Mouse (Mus musculus) pancreas, adult 10 weeks (tissue): Measurements from ENCODE around the gene Mc1r. TPM values are rescaled to one million over a fixed set of nuclear protein-coding genes. Genes with fewer than 3 reads are reported as not detected.

ENCODE experiments used
- polyA plus RNA-seq: library from polyadenylated mRNA; stranded (reverse); fragments of 350-450 nt; fragmentation: Illumina TruSeq; extraction: RNeasy Lipid Tissue Mini Kit (QIAGEN cat#74804); gene quantifications from one replicate; pipeline ENCODE4 v1.2.3, GENCODE M21; 2015; ENCODE audit warnings: low read depth, low replicate concordance; ENCODE audit not compliant: insufficient read depth

The Mc1r gene
- polyA plus RNA-seq = not detected

DNA sequence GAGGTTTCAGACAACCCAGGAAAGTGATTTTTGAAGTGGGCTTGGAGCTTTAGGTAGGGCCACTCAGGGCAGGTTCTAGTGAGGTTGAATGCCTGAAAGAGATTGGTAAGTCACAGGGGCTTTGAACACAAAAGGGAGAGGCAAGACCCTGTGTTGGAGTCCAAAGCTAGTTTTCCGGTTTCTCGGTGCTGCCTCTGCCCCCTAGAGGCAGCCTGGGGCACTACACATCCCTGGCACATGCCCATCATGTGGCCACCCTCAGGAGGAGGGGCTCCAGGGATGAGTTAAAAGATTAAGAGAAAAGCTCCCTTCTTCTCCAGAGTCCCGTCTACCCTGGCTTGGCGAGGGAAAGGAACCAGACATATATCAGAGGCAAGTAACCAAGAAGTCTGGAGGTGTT, at the start of gene Mc1r:
Gene Mc1r (plus strand): TSS at position 322 of the 400 bp plus-strand sequence.

DNA sequence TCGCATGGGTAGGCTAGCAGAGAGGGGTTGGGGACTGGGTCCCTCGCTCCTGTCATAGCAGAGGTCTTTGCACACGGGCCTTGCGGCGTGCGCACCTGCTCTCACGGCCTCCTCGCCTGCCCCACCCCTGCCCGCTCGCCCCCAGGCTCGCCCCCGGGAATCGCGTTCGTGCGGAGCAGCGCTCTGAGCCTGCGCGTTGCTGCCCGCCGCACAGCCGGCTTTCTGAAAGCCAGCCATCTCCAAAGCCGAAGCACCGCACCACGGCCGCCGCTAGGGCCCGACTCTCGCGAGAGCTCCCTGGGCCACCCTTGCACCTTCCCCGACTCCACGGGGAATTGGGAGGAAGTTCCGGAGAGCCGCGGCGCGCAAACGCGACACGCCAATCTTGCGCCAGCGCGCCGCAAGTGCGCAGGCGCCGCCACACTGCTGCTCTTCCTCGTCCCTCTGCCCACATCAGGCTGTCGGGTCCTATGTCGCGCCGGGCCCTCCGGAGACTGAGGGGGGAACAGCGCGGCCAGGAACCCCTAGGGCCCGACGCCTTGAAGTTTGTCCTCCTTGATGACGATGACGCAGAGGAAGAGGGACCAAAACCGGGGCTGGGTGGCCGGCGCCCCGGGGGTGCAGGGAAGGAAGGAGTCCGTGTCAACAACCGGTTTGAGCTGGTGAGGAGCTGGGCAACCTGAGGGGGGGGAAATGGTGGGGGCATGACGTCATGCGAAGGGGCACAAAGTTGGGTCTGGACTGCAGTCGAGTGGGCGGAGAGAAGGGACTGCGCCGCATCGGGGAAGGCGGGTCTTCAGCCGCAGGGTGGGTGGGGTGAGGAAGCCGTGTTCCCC, 33.3 kb upstream of the Mc1r start, which contains the start of gene Tcf25:
Gene Tcf25 (plus strand): TSS at position 351 of the 836 bp plus-strand sequence.

DNA sequence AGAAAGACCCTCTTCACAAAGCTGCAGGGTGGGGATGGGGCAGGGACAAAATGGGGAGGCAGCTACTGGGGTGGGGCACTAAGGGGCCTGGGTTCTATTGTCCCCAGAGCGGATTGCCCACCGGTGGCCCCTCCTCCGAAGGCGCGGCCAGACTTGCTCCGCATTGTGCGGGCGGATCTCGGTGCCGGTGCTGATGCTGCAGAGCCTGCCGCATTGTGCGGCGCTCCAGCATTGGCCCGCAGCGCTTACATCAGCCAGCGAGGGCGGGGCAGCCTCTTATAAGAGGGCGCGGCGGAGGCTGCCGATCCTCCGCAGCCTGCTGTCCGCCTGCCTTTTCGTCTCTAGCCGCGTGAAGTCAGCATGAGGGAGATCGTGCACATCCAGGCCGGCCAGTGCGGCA, 4.3 kb downstream of the Mc1r start, which contains the start of gene Tubb3:
Gene Tubb3 (plus strand): TSS at position 179 of the 400 bp plus-strand sequence.

DNA sequence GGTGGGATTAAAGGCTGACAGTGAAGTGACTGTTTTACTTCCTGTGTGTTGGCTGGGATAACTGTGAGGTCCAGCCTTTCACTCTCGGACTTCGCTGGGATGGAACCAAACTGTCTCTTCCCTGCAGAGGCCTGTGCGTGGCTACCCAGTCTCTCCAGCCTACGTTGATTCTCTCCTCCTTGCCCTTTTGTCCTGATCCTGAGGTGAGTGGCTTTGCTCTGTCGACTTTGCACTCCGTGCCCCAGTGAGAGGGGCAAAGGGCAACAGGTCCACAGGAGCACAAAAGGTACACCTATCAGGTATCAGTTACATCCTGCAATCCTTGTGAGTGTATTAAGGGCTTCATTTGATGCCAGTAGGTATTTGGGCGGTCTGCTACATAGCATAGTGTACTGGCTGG, 16.5 kb downstream of the Mc1r start, which contains the start of gene Def8:
Gene Def8 (plus strand): TSS at position 87 of the 400 bp plus-strand sequence.

Other genes starting within 250 kb of the Mc1r start
- gene Sult5a1, start 248.8 kb upstream of the Mc1r start, polyA plus RNA-seq = 1.7 TPM
- gene Dpep1, start 220.9 kb upstream of the Mc1r start, polyA plus RNA-seq = 28.5 TPM
- 31.5 TPM for gene Chmp1a, start 194.3 kb upstream of the Mc1r start, polyA plus RNA-seq
- 0.44 TPM for gene Spata33, start 194.3 kb upstream of the Mc1r start, polyA plus RNA-seq
- 27.2 TPM for gene Cdk10, start 182.3 kb upstream of the Mc1r start, polyA plus RNA-seq
- 3.5 TPM for gene Spata2l, start 170.9 kb upstream of the Mc1r start, polyA plus RNA-seq
- gene Zfp276, start 152.9 kb upstream of the Mc1r start, polyA plus RNA-seq = 8.5 TPM
- gene Vps9d1, start 152.8 kb upstream of the Mc1r start, polyA plus RNA-seq = 6.1 TPM
- 1.6 TPM for gene Fanca, start 88.5 kb upstream of the Mc1r start, polyA plus RNA-seq
- gene Spire2, start 74.4 kb upstream of the Mc1r start, polyA plus RNA-seq = 1.4 TPM
- 131 TPM for gene Tcf25, start 33.4 kb upstream of the Mc1r start, polyA plus RNA-seq
- 2.2 TPM for gene Tubb3, start 4.3 kb downstream of the Mc1r start, polyA plus RNA-seq
- gene Def8, start 16.4 kb downstream of the Mc1r start, polyA plus RNA-seq = 5.9 TPM
- 10.5 TPM for gene Afg3l1, start 70.8 kb downstream of the Mc1r start, polyA plus RNA-seq
- gene Dbndd1, start 108.4 kb downstream of the Mc1r start, polyA plus RNA-seq = not detected
- gene Gas8, start 111.7 kb downstream of the Mc1r start, polyA plus RNA-seq = 3.3 TPM
- 17.9 TPM for gene Rhou, start 246.8 kb downstream of the Mc1r start, polyA plus RNA-seq